Mouse (Mus musculus): ENCODE results near the gene Drd5. TPM values are rescaled to one million over a fixed set of nuclear protein-coding genes. Genes with fewer than 3 reads are reported as not detected.

Drd5 gene
- polyA plus RNA-seq, 1 experiment from 2014 or later: 0.08 TPM

- WGBS: 24% methylated on average over 1 of the region's 1 CpGs
- no peak for ATAC-seq (replicated peaks; ENCODE audit: extremely low read depth, insufficient read depth, low FRiP score)
- no peaks in the 10 kb centered on the region for H3K4me1 ChIP-seq (ENCODE audit: control insufficient read depth, insufficient read depth, low read length)
These were observed 15.4 kb downstream of the Drd5 start for GRCm38 (mm10) chr5:38334582-38334981.

GRCm38 (mm10) chr5:38343101-38343500 is 23.9 kb downstream of the Drd5 start:
- H3K27ac ChIP-seq (ENCODE audit: low read length): no peak overlapping the region
- 70% methylated on average over 3 of the region's 3 CpGs for WGBS
- peaks cover 2% of the 10 kb centered on the region; the same call in 1 of the 2 replicates for H3K27me3 ChIP-seq (ENCODE audit: control insufficient read depth, insufficient read depth, low read length)
- no peak for ATAC-seq (replicated peaks; ENCODE audit: extremely low read depth, insufficient read depth, low FRiP score)
- H3K4me2 ChIP-seq (ENCODE audit: low read depth, low read length): no peak overlapping the region
- H3K4me1 ChIP-seq (ENCODE audit: control insufficient read depth, insufficient read depth, low read length): no peaks in the 10 kb centered on the region
- no peaks in the 10 kb centered on the region for H3K36me3 ChIP-seq (ENCODE audit: control insufficient read depth, insufficient read depth)
- H3K9ac ChIP-seq (ENCODE audit: low read length): no peak overlapping the region
- no peaks in the 10 kb centered on the region for H3K9me3 ChIP-seq (replicated peaks; ENCODE audit: control insufficient read depth, low read length)
- H3K4me3 ChIP-seq (ENCODE audit: low read length): no peak overlapping the region

More at GRCm38 (mm10) chr5:38334582-38334981, 15.4 kb downstream of the Drd5 start:
- H3K9me3 ChIP-seq (replicated peaks; ENCODE audit: control insufficient read depth, low read length): no peaks in the 10 kb centered on the region
- no peak overlapping the region for H3K4me2 ChIP-seq (ENCODE audit: low read depth, low read length)
- no peaks in the 10 kb centered on the region for H3K27me3 ChIP-seq (ENCODE audit: control insufficient read depth, insufficient read depth, low read length)
- H3K4me3 ChIP-seq (ENCODE audit: low read length): no peak overlapping the region
- H3K9ac ChIP-seq (ENCODE audit: low read length): no peak overlapping the region
- no peak overlapping the region for H3K27ac ChIP-seq (ENCODE audit: low read length)
- no peaks in the 10 kb centered on the region for H3K36me3 ChIP-seq (ENCODE audit: control insufficient read depth, insufficient read depth)

GRCm38 (mm10) chr5:38346646-38347432 is 27.7 kb downstream of the Drd5 start:
- no peak overlapping the region for H3K4me2 ChIP-seq (ENCODE audit: low read depth, low read length)
- H3K36me3 ChIP-seq (ENCODE audit: control insufficient read depth, insufficient read depth): no peaks in the 10 kb centered on the region
- peaks cover 2% of the 10 kb centered on the region; the same call in 1 of the 2 replicates for H3K27me3 ChIP-seq (ENCODE audit: control insufficient read depth, insufficient read depth, low read length)
- no peak for ATAC-seq (replicated peaks; ENCODE audit: extremely low read depth, insufficient read depth, low FRiP score)
- H3K27ac ChIP-seq (ENCODE audit: low read length): no peak overlapping the region
- H3K9me3 ChIP-seq (replicated peaks; ENCODE audit: control insufficient read depth, low read length): no peaks in the 10 kb centered on the region
- H3K4me3 ChIP-seq (ENCODE audit: low read length): no peak overlapping the region
- H3K4me1 ChIP-seq (ENCODE audit: control insufficient read depth, insufficient read depth, low read length): no peaks in the 10 kb centered on the region
- no peak overlapping the region for H3K9ac ChIP-seq (ENCODE audit: low read length)
- 28% methylated on average over 10 of the region's 10 CpGs for WGBS

- ATAC-seq (replicated peaks; ENCODE audit: extremely low read depth, insufficient read depth, low FRiP score): no peak
- H3K4me2 ChIP-seq (ENCODE audit: low read depth, low read length): no peak overlapping the region
- no peak overlapping the region for H3K9ac ChIP-seq (ENCODE audit: low read length)
- no peaks in the 10 kb centered on the region for H3K9me3 ChIP-seq (replicated peaks; ENCODE audit: control insufficient read depth, low read length)
- H3K4me3 ChIP-seq (ENCODE audit: low read length): no peak overlapping the region
- no peak overlapping the region for H3K27ac ChIP-seq (ENCODE audit: low read length)
- 51% methylated on average over 5 of the region's 5 CpGs for WGBS
- no peaks in the 10 kb centered on the region for H3K36me3 ChIP-seq (ENCODE audit: control insufficient read depth, insufficient read depth)
- no peaks in the 10 kb centered on the region for H3K4me1 ChIP-seq (ENCODE audit: control insufficient read depth, insufficient read depth, low read length)
- peaks cover 2% of the 10 kb centered on the region; the same call in 1 of the 2 replicates for H3K27me3 ChIP-seq (ENCODE audit: control insufficient read depth, insufficient read depth, low read length)
These were observed 31.3 kb downstream of the Drd5 start for GRCm38 (mm10) chr5:38350351-38350929.

GRCm38 (mm10) chr5:38356927-38357326 is 37.8 kb downstream of the Drd5 start:
- Histone ChIP-seq H3K27ac (ENCODE audit: low read length) (no peak overlapping the region), H3K4me1 (ENCODE audit: control insufficient read depth, insufficient read depth, low read length) (no peaks in the 10 kb centered on the region), H3K4me2 (ENCODE audit: low read depth, low read length) (no peak overlapping the region), H3K9ac (ENCODE audit: low read length) (no peak overlapping the region), H3K9me3 (replicated peaks; ENCODE audit: control insufficient read depth, low read length) (no peaks in the 10 kb centered on the region), H3K4me3 (ENCODE audit: low read length) (no peak overlapping the region), H3K36me3 (ENCODE audit: control insufficient read depth, insufficient read depth) (no peaks in the 10 kb centered on the region), H3K27me3 (ENCODE audit: control insufficient read depth, insufficient read depth, low read length) (no peaks in the 10 kb centered on the region)
- 67% methylated on average over 3 of the region's 3 CpGs for WGBS
- ATAC-seq (replicated peaks; ENCODE audit: extremely low read depth, insufficient read depth, low FRiP score): no peak

GRCm38 (mm10) chr5:38359716-38360115 is 40.5 kb downstream of the Drd5 start:
- H3K9me3 ChIP-seq (replicated peaks; ENCODE audit: control insufficient read depth, low read length): no peaks in the 10 kb centered on the region
- no peak overlapping the region for H3K4me3 ChIP-seq (ENCODE audit: low read length)
- no peak for ATAC-seq (replicated peaks; ENCODE audit: extremely low read depth, insufficient read depth, low FRiP score)
- no peaks in the 10 kb centered on the region for H3K36me3 ChIP-seq (ENCODE audit: control insufficient read depth, insufficient read depth)
- no peaks in the 10 kb centered on the region for H3K27me3 ChIP-seq (ENCODE audit: control insufficient read depth, insufficient read depth, low read length)
- no peak overlapping the region for H3K27ac ChIP-seq (ENCODE audit: low read length)
- no peak overlapping the region for H3K9ac ChIP-seq (ENCODE audit: low read length)
- WGBS: 78% methylated on average over 2 of the region's 2 CpGs
- H3K4me1 ChIP-seq (ENCODE audit: control insufficient read depth, insufficient read depth, low read length): no peaks in the 10 kb centered on the region
- no peak overlapping the region for H3K4me2 ChIP-seq (ENCODE audit: low read depth, low read length)

- H3K9ac ChIP-seq (ENCODE audit: low read length): no peak overlapping the region
- no peak overlapping the region for H3K4me3 ChIP-seq (ENCODE audit: low read length)
- H3K27me3 ChIP-seq (ENCODE audit: control insufficient read depth, insufficient read depth, low read length): no peaks in the 10 kb centered on the region
- H3K36me3 ChIP-seq (ENCODE audit: control insufficient read depth, insufficient read depth): no peaks in the 10 kb centered on the region
- WGBS: 71% methylated on average over 5 of the region's 5 CpGs
- no peak for ATAC-seq (replicated peaks; ENCODE audit: extremely low read depth, insufficient read depth, low FRiP score)
- no peaks in the 10 kb centered on the region for H3K9me3 ChIP-seq (replicated peaks; ENCODE audit: control insufficient read depth, low read length)
- H3K4me1 ChIP-seq (ENCODE audit: control insufficient read depth, insufficient read depth, low read length): peaks cover 13% of the 10 kb centered on the region
- no peak overlapping the region for H3K27ac ChIP-seq (ENCODE audit: low read length)
- no peak overlapping the region for H3K4me2 ChIP-seq (ENCODE audit: low read depth, low read length)
These were observed 45.2 kb downstream of the Drd5 start for GRCm38 (mm10) chr5:38364396-38364795.

- no peak for ATAC-seq (replicated peaks; ENCODE audit: extremely low read depth, insufficient read depth, low FRiP score)
- WGBS: 54% methylated on average over 2 of the region's 2 CpGs
- Histone ChIP-seq H3K4me2 (ENCODE audit: low read depth, low read length) (no peak overlapping the region), H3K36me3 (ENCODE audit: control insufficient read depth, insufficient read depth) (no peaks in the 10 kb centered on the region), H3K27me3 (ENCODE audit: control insufficient read depth, insufficient read depth, low read length) (no peaks in the 10 kb centered on the region), H3K27ac (ENCODE audit: low read length) (no peak overlapping the region), H3K4me3 (ENCODE audit: low read length) (no peak overlapping the region), H3K9me3 (replicated peaks; ENCODE audit: control insufficient read depth, low read length) (no peaks in the 10 kb centered on the region), H3K9ac (ENCODE audit: low read length) (no peak overlapping the region), H3K4me1 (ENCODE audit: control insufficient read depth, insufficient read depth, low read length) (peaks cover 13% of the 10 kb centered on the region)
These were observed 46.4 kb downstream of the Drd5 start for GRCm38 (mm10) chr5:38365521-38365920.

Data from heart, embryonic 16.5 days (tissue).